Mouse (Mus musculus) cortical plate, adult 2 months (tissue): Measurements from ENCODE around the gene Uba7.

ENCODE experiments used
- CTCF ChIP-seq: fragments of 200-500 bp; IDR thresholded peaks from 2 replicates; pipeline ENCODE4 v1.5.1; 2011; ENCODE audit warnings: mild to moderate bottlenecking, control low read depth, low read length; ENCODE audit not compliant: insufficient read depth; ENCODE audit errors: extremely low read depth
- POLR2A ChIP-seq: fragments of 200-500 bp; IDR thresholded peaks from 2 replicates; pipeline ENCODE4 v1.6.1; 2011; ENCODE audit warnings: mild to moderate bottlenecking, low read length, control low read depth; ENCODE audit not compliant: insufficient read depth; ENCODE audit errors: extremely low read depth

GRCm38 (mm10) chr9:107949922-107950235 lies 25.4 kb upstream of the Uba7 start, which contains the start of gene Traip:
- TF ChIP-seq POLR2A (no peak), CTCF (no peak)
